Mouse (Mus musculus) forebrain, embryonic 10.5 days (tissue): Measurements from ENCODE around the gene Casz1. TPM values are rescaled to one million over a fixed set of nuclear protein-coding genes. Genes with fewer than 3 reads are reported as not detected.

Source experiments
- DNase-seq: peaks from one replicate; pipeline ENCODE4 v3.0.0-alpha.2; 2017; ENCODE audit warnings: low spot score; ENCODE audit errors: extremely low spot score
- H3K27ac ChIP-seq: fragments of 300-500 bp; sonication (generic); 2 replicates; pipeline ENCODE4 v1.5.1; 2016; ENCODE audit warnings: mild to moderate bottlenecking
- H3K27me3 ChIP-seq: fragments of 300-500 bp; sonication (generic); 2 replicates; pipeline ENCODE4 v1.6.1; 2016; ENCODE audit warnings: mild to moderate bottlenecking; ENCODE audit not compliant: poor library complexity, severe bottlenecking
- H3K36me3 ChIP-seq: fragments of 300-500 bp; sonication (generic); replicated peaks from 2 replicates; pipeline ENCODE4 v1.6.1; 2016; ENCODE audit warnings: mild to moderate bottlenecking, moderate library complexity
- H3K4me1 ChIP-seq: fragments of 300-500 bp; sonication (generic); 2 replicates; pipeline ENCODE4 v1.6.1; 2016
- H3K4me3 ChIP-seq: fragments of 300-500 bp; sonication (generic); 2 replicates; pipeline ENCODE4 v1.5.1; 2016; ENCODE audit warnings: mild to moderate bottlenecking, moderate library complexity
- H3K9me3 ChIP-seq: fragments of 300-500 bp; sonication (generic); 2 replicates; pipeline ENCODE4 v1.6.1; 2016; ENCODE audit warnings: mild to moderate bottlenecking, moderate library complexity
- WGBS: fragments of 180-500 bp; shearing (Covaris S2); methylation state at CpG from one replicate; pipeline ENCODE4 v1.1.7; 2016; 5-methylcytosine and 5-hydroxymethylcytosine counted together
- polyA plus RNA-seq: library from polyadenylated mRNA; unstranded; fragments of >200 nt; fragmentation: Nextera tagmentation; extraction: Ambion mirVana; gene quantifications from 2 replicates; pipeline ENCODE4 v1.2.1, GENCODE M21; 2016

Gene Casz1
- polyA plus RNA-seq, 1 experiment from 2014 or later = 4.7 TPM

DNA sequence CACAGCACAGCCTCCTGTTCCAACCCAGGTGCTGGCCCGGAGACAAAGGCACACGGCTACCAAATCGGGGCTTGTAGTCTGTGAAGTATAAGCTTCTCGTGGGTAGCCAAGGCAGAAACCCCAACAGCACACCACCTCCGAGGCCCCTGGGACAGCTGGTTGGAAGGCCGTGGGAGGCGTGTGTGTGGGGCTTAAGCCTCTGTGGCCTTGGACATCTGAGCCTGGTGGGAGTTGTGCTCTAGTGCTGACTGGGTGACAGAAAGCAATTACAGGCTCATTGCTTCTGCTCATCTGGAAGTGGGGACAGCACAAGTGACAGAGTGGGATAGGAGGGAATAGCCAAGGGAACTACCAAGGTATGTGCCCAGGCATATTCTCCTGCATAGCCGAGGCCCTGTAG is 119.7 kb downstream of the Casz1 start:
- DNase-seq = no peak
- 0 out of 2 replicates have a peak overlapping the region, but pooled peaks have one; percentile 22 for H3K27ac ChIP-seq
- 75% methylated on average over 8 of the region's 8 CpGs for WGBS
- H3K36me3 ChIP-seq = peaks cover 3% of the 10 kb centered on the region; the same call in 1 of the 2 replicates
- H3K9me3 ChIP-seq = no peaks in the 10 kb centered on the region
- peaks cover 100% of the 10 kb centered on the region for H3K27me3 ChIP-seq
- no peak overlapping the region for H3K4me3 ChIP-seq
- peaks cover 87% of the 10 kb centered on the region for H3K4me1 ChIP-seq

DNA sequence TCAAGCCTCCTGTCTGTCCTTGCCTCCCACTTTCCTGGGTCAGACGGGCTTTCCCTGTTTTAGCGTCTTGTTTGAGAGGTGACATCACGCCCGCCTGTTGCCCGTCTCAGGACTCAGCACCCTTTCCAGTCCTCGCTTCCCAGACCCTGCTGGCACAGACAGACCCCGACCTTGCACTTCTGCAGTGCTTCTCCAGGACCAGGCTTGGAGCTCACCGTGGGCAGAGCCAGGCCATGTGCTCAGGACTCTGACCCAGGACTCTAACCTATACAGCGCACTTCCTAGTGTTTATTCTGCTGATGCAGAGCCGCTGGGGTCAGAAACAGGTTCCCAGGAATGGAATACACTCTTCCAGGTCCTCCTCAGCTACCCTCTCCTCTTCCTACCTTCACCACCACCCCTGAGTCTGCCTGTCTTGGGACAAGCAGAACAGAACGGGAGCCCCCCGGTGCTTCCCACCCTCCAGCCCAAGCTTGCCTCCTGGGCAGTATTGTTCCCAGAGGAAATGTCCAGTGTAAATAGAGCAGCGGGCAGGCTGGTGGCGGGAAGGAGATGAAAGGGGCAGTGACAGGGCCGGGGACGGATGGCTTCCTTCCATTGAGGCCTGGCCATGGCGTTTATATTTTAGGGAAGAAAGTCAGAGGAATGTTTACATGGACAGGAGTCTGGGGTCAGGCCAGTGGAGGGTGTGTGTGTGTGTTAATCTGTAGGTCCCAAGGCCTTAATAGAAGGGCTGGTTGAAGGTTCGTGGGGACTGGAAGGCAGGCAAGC is 121.5 kb downstream of the Casz1 start:
- Histone ChIP-seq H3K36me3 (peaks cover 5% of the 10 kb centered on the region; the same call in 1 of the 2 replicates), H3K4me1 (peaks cover 79% of the 10 kb centered on the region), H3K9me3 (no peaks in the 10 kb centered on the region), H3K4me3 (no peak overlapping the region), H3K27ac (peak overlapping the region; percentile 48), H3K27me3 (peaks cover 98% of the 10 kb centered on the region)
- WGBS = 29% methylated on average over 18 of the region's 18 CpGs
- DNase-seq = no peak

DNA sequence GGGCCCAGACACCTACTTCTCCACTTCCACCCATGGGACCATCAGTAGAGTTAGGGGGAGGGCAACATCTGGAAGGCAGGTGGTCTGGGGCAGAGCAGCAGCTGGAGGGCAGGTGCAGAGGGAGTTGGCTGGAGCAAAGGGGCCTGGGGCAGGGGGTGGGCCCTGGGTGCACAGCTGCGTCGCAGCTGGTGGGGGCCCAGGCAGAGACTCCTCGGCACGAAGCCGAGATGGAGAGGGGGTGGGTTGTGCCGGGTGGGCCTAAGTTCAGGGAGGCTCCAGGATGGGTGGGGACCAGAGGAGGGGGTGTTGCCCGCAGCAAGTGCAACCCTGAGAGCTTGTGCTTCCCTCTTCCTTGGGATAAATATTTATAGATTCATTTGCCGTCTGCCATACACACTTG is 122.2 kb downstream of the Casz1 start:
- Histone ChIP-seq H3K36me3 (peaks cover 5% of the 10 kb centered on the region; the same call in 1 of the 2 replicates), H3K4me1 (peaks cover 79% of the 10 kb centered on the region), H3K4me3 (no peak overlapping the region), H3K27ac (peak overlapping the region; percentile 48; the same call in 1 of the 2 replicates), H3K9me3 (no peaks in the 10 kb centered on the region), H3K27me3 (peaks cover 98% of the 10 kb centered on the region)
- 49% methylated on average over 8 of the region's 8 CpGs for WGBS
- DNase-seq = no peak

DNA sequence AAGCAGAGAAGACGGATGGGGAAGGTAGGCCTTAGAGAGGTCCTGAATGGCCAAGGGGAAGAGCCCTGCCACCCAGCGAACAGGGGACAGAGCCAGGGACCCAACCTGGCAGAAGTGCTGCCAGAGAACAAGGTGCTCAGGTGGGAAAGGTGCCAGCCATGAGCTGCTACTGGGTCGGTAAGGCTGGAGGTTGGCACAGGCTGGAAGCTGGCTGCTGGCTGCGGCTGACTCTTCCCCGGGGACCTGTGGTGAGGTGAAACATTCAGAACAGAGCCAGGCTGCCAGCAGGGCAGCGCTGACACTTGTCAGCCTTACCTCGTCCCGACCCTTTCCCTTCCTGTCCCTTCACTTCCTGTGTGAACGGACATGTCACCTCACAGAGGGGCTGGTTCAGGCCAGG is 124.1 kb downstream of the Casz1 start:
- peaks cover 12% of the 10 kb centered on the region for H3K36me3 ChIP-seq
- peaks cover 94% of the 10 kb centered on the region for H3K27me3 ChIP-seq
- 80% methylated on average over 9 of the region's 9 CpGs for WGBS
- H3K9me3 ChIP-seq = no peaks in the 10 kb centered on the region
- DNase-seq = no peak
- H3K27ac ChIP-seq = no peak overlapping the region
- H3K4me1 ChIP-seq = peaks cover 61% of the 10 kb centered on the region
- H3K4me3 ChIP-seq = no peak overlapping the region

DNA sequence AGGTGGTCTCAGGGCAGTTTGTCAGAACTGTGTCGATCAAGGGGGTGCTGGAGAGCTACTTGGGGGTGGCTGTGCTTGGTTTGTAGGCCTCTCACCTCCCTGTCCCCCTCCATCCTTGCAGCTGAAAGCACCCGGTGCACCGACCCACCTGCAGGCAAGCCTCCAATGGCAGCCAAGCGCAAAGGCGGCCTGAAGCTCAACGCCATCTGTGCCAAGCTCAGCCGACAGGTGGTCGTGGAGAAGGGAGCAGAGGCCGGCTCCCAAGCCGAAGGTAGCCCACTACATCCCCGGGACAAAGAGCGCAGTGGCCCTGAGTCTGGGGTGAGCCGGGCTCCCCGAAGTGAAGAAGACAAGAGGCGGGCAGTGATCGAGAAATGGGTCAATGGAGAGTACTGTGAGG is 124.6 kb downstream of the Casz1 start:
- Histone ChIP-seq H3K36me3 (peaks cover 18% of the 10 kb centered on the region), H3K27me3 (peaks cover 94% of the 10 kb centered on the region), H3K4me1 (peaks cover 56% of the 10 kb centered on the region), H3K4me3 (no peak overlapping the region), H3K27ac (no peak overlapping the region), H3K9me3 (no peaks in the 10 kb centered on the region)
- no peak for DNase-seq
- WGBS = 91% methylated on average over 16 of the region's 16 CpGs

DNA sequence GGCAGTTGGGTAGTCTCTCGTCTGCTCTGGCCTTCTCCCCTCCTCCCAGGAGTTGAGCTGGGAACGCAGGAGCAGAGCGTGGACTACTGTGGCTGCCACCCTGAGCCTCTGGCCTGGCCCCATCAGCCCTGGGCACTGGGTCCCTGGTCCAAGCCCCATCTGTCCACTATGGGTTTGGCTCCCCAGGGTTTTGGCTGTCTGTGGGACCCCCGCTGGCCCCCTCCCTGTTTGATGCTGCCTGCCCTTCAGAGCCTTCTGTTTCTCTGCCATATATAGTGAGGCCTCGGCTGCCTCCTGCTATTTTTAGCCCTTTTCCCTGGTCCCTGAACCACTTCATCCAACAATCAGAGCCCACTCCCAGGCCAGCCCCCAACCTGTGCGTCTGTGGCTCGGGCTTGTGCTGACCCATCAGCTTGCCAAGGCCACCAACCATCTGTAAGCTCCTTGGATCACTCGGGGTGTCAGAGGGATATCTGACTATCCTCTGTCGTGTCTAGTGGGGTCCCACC is 126.5 kb downstream of the Casz1 start:
- 72% methylated on average over 9 of the region's 9 CpGs for WGBS
- Histone ChIP-seq H3K4me1 (peaks cover 50% of the 10 kb centered on the region), H3K36me3 (peaks cover 22% of the 10 kb centered on the region), H3K27me3 (peaks cover 93% of the 10 kb centered on the region), H3K27ac (peak overlapping the region; percentile 45; the same call in 1 of the 2 replicates), H3K9me3 (no peaks in the 10 kb centered on the region), H3K4me3 (no peak overlapping the region)
- no peak for DNase-seq

DNA sequence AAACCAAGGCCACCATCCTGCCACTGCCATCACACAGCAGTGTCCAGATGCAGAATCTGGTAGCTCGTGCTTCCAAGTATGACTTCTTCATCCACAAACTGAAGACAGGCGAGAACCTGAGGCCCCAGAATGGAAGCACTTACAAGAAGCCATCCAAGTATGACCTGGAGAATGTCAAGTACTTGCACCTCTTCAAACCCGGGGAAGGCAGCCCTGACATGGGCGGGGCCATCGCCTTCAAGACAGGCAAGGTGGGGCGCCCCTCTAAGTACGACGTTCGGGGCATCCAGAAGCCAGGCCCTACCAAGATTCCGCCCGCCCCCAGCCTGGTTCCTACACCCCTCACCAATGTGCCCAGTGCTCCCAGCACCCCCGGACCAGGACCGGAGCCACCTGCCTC is 128.9 kb downstream of the Casz1 start:
- no peak for DNase-seq
- Histone ChIP-seq H3K27me3 (peaks cover 93% of the 10 kb centered on the region), H3K9me3 (no peaks in the 10 kb centered on the region), H3K4me1 (peaks cover 38% of the 10 kb centered on the region), H3K27ac (0 out of 2 replicates have a peak overlapping the region, but pooled peaks have one; percentile 13), H3K4me3 (no peak overlapping the region), H3K36me3 (peaks cover 41% of the 10 kb centered on the region)
- 90% methylated on average over 13 of the region's 13 CpGs for WGBS

DNA sequence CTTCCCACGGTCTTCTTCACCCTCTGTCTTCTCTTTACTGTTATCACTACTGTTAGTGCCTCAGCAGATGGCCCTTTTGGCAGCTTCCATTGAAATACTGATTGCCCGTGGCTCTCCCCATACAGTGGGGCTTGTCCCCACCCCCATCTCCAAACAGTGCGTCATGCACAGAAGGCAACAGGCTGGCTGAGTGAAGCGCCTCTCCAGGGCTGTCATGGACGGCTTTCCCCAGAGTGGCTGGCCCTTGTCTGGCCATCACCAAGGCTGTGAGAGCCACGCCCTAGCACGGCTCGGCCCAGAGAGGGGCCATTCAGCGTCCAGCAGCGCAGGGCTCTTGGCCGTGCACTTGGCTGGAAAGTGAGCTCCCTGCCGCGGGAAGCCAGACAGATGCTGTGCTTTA is 131.0 kb downstream of the Casz1 start:
- Histone ChIP-seq H3K4me1 (peaks cover 48% of the 10 kb centered on the region), H3K36me3 (peaks cover 51% of the 10 kb centered on the region), H3K27me3 (peaks cover 95% of the 10 kb centered on the region), H3K4me3 (no peak overlapping the region), H3K9me3 (no peaks in the 10 kb centered on the region), H3K27ac (peak overlapping the region; percentile 54)
- WGBS = 72% methylated on average over 13 of the region's 13 CpGs
- DNase-seq = no peak

DNA sequence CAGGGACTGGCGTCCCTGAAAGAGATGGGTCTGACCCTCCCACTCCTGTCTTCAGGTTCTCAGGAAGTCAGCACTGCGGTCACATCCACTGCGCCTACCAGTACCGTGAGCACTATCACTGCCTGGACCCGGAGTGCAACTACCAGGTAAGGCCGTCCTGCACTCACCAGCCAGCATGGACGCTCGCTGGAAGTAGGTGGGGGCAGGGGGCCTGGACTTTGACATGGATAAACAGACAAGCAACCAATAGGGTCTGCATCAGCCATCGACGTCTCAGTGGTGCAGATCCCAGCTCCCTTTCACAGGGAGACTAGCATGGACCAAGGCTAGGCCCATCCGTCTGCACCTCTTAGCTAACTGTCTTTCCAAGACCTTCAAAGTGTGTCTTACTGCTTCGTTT is 131.9 kb downstream of the Casz1 start:
- Histone ChIP-seq H3K4me3 (no peak overlapping the region), H3K27ac (no peak overlapping the region), H3K9me3 (no peaks in the 10 kb centered on the region), H3K27me3 (peaks cover 87% of the 10 kb centered on the region), H3K4me1 (peaks cover 48% of the 10 kb centered on the region), H3K36me3 (peaks cover 51% of the 10 kb centered on the region)
- WGBS = 89% methylated on average over 12 of the region's 12 CpGs
- DNase-seq = no peak

DNA sequence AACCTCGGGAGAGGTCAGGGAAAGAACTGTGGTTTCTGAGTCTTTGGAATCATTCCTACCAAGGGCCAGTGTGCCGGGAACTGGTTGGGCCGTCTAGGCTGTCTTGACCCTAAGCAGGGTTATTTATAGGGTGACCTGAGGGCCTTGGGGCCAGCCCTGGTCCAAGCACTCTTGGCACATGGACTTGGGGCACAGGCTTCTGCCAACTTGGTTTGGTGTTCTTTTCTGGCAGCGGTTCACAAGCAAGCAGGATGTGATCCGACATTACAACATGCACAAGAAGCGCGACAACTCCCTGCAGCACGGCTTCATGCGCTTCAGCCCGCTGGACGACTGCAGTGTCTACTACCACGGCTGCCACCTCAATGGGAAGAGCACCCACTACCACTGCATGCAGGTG is 132.5 kb downstream of the Casz1 start:
- H3K36me3 ChIP-seq = peaks cover 51% of the 10 kb centered on the region
- no peak overlapping the region for H3K27ac ChIP-seq
- WGBS = 93% methylated on average over 12 of the region's 12 CpGs
- H3K27me3 ChIP-seq = peaks cover 88% of the 10 kb centered on the region
- DNase-seq = no peak
- no peaks in the 10 kb centered on the region for H3K9me3 ChIP-seq
- H3K4me3 ChIP-seq = no peak overlapping the region
- peaks cover 50% of the 10 kb centered on the region for H3K4me1 ChIP-seq

DNA sequence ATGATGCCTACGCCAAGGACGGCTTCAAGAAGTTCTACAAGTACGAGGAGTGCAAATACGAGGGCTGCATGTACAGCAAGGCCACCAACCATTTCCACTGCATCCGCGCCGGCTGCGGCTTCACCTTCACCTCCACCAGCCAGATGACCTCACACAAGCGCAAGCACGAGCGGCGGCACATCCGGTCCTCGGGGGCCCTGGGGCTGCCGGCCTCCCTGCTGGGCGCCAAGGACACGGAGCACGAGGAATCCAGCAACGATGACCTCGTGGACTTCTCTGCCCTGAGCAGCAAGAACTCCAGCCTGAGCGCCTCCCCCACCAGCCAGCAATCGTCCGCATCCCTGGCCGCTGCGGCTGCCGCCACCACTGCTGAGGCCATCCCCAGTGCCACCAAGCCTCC is 134.3 kb downstream of the Casz1 start:
- Histone ChIP-seq H3K4me3 (no peak overlapping the region), H3K4me1 (peaks cover 63% of the 10 kb centered on the region), H3K9me3 (no peaks in the 10 kb centered on the region), H3K36me3 (peaks cover 41% of the 10 kb centered on the region), H3K27ac (peak overlapping the region; percentile 78), H3K27me3 (peaks cover 91% of the 10 kb centered on the region)
- 90% methylated on average over 26 of the region's 26 CpGs for WGBS
- no peak for DNase-seq

DNA sequence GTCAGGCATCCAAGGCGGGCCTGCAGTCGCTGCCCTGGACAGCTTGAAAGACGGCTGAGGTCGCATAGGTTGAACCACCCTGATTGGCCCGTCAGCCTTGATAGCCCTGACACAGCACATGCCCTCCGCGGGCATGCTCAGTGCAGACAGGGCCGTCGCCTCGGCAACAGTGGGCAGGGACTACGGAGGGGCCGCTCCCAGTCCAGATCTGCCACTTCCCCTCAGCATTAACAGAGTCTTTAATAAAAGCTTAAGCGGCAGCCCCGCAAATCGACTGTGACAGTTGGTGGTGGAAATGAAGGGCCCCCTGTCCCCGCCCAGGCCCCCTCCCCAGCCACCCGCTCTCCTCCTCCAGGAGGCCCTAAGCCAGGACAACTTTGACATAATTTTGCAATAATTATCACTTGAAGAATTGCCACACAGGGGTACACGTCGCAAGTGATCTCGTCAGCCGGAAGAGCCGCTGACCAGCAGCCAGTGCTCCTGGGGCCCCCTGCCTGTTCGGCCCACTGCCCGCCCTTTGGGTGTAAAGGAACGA is 136.5 kb downstream of the Casz1 start:
- Histone ChIP-seq H3K27me3 (peaks cover 88% of the 10 kb centered on the region), H3K36me3 (peaks cover 46% of the 10 kb centered on the region), H3K4me1 (peaks cover 56% of the 10 kb centered on the region), H3K4me3 (peak overlapping the region; percentile 38), H3K27ac (peak overlapping the region; percentile 78), H3K9me3 (no peaks in the 10 kb centered on the region)
- WGBS = 11% methylated on average over 25 of the region's 25 CpGs
- DNase-seq = peak; percentile 88

DNA sequence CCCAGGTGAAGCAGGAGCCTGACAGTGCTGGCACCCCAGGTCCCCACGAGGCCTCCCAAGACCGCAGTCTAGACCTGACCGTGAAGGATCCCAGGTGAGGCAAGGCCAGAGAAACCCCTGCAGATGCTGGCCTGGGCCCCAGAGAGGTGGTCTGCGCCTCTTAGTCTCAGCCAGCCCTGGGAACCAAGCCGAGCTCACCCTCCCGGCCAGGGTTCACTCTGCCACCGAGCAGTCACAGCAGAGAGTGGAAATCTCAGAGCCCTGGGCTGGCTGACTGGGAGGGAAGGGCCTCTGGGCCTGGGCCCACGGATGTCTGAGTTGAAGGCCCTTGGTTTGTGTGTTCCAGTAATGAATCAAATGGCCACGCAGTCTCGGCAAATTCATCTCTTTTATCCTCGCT is 137.1 kb downstream of the Casz1 start:
- peak overlapping the region; percentile 78 for H3K27ac ChIP-seq
- DNase-seq = no peak
- H3K4me1 ChIP-seq = peaks cover 51% of the 10 kb centered on the region
- WGBS = 68% methylated on average over 11 of the region's 11 CpGs
- H3K27me3 ChIP-seq = peaks cover 82% of the 10 kb centered on the region
- H3K9me3 ChIP-seq = no peaks in the 10 kb centered on the region
- peak overlapping the region; percentile 38; the same call in 1 of the 2 replicates for H3K4me3 ChIP-seq
- peaks cover 46% of the 10 kb centered on the region for H3K36me3 ChIP-seq
